Mouse (Mus musculus) small intestine, adult 10 weeks (tissue): ENCODE results near the gene Fbxl19. TPM values are rescaled to one million over a fixed set of nuclear protein-coding genes. Genes with fewer than 3 reads are reported as not detected.

Experiments
- polyA plus RNA-seq: library from polyadenylated mRNA; stranded (reverse); fragments of 350-450 nt; fragmentation: Illumina TruSeq; extraction: RNeasy Lipid Tissue Mini Kit (QIAGEN cat#74804); gene quantifications from one replicate; pipeline ENCODE4 v1.2.3, GENCODE M21; 2014; ENCODE audit warnings: low replicate concordance

Fbxl19 gene
- 0.11 TPM for polyA plus RNA-seq

GRCm38 (mm10) chr7:127744366-127745045, at the start of gene Fbxl19:
TSS of gene Fbxl19 (plus strand) at chr7:127744543.

GRCm38 (mm10) chr7:127708207-127709078, 35.9 kb upstream of the Fbxl19 start, which contains the start of gene Bcl7c:
TSS of gene Bcl7c (minus strand) at chr7:127708933.

GRCm38 (mm10) chr7:127712461-127713385, 31.6 kb upstream of the Fbxl19 start, which contains the start of gene Ctf1:
TSS of gene Ctf1 (plus strand) at chr7:127712736.

DNA sequence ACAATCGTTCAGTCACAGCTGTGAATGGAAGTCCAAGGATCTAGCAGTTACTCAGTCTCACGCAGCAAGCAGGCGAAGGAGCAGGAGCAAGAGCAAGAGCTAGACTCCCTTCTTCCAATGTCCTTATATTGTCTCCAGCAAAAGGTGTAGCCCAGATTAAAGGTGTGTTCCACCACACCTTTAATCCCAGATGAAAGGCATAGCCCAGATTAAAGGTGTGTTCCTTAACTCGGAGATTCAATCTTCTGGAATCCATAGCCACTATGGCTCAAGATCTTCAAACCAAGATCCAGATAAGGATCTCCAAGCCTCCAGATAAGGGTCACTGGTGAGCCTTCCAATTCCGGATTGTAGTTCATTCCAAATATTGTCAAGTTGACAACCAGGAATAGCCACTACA, 12.3 kb upstream of the Fbxl19 start, which contains the start of gene Ctf2:
Gene Ctf2 (minus strand): TSS at position 101 of the 400 bp plus-strand sequence.

GRCm38 (mm10) chr7:127769651-127770038, 25.3 kb downstream of the Fbxl19 start, which contains the start of gene Orai3:
TSS of gene Orai3 (plus strand) at chr7:127769815.

GRCm38 (mm10) chr7:127776426-127776825, 32.1 kb downstream of the Fbxl19 start, which contains the start of gene Setd1a:
TSS of gene Setd1a (plus strand) at chr7:127776670.

DNA sequence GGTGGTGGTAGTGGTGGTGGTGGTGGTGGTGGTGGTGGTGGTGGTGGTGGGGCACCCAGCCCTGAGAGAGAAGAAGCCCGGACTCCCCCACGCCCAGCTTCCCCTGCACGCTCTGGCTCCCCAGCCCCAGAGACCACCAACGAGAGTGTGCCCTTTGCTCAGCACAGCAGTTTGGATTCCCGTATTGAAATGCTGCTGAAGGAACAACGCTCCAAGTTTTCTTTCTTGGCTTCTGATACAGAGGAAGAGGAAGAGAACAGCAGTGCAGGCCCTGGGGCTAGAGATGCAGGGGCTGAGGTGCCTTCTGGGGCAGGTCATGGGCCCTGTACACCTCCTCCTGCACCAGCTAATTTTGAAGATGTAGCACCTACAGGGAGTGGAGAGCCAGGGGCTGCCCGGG, 41.0 kb downstream of the Fbxl19 start, which contains the start of gene Gm49388:
Gene Gm49388 (plus strand): TSS at position 301 of the 400 bp plus-strand sequence.

GRCm38 (mm10) chr7:127800435-127801009, 56.2 kb downstream of the Fbxl19 start, which contains the start of gene Hsd3b7:
TSS of gene Hsd3b7 (plus strand) at chr7:127800604.

Other genes with a start within 250 kb of the Fbxl19 start
- gene Srcap, start 232.6 kb upstream of the Fbxl19 start, polyA plus RNA-seq, result 4.5 TPM
- 5.1 TPM for gene Gm42715, start 225.0 kb upstream of the Fbxl19 start, polyA plus RNA-seq
- not detected for gene Tmem265, start 183.2 kb upstream of the Fbxl19 start, polyA plus RNA-seq
- 18.3 TPM for gene Phkg2, start 171.2 kb upstream of the Fbxl19 start, polyA plus RNA-seq
- not detected for gene Ccdc189, start 155.9 kb upstream of the Fbxl19 start, polyA plus RNA-seq
- gene Rnf40, start 155.8 kb upstream of the Fbxl19 start, polyA plus RNA-seq, result 0.82 TPM
- 4.8 TPM for gene Zfp629, start 128.7 kb upstream of the Fbxl19 start, polyA plus RNA-seq
- gene Bcl7c, start 35.6 kb upstream of the Fbxl19 start, polyA plus RNA-seq, result 1.2 TPM
- 0.74 TPM for gene Ctf1, start 31.8 kb upstream of the Fbxl19 start, polyA plus RNA-seq
- not detected for gene Ctf2, start 12.4 kb upstream of the Fbxl19 start, polyA plus RNA-seq
- 0.63 TPM for gene Orai3, start 25.3 kb downstream of the Fbxl19 start, polyA plus RNA-seq
- 3.5 TPM for gene Setd1a, start 32.1 kb downstream of the Fbxl19 start, polyA plus RNA-seq
- not detected for gene Gm49388, start 41.1 kb downstream of the Fbxl19 start, polyA plus RNA-seq
- gene Hsd3b7, start 56.1 kb downstream of the Fbxl19 start, polyA plus RNA-seq, result 14.6 TPM
- 11.9 TPM for gene Stx4a, start 79.8 kb downstream of the Fbxl19 start, polyA plus RNA-seq
- gene Stx1b, start 80.0 kb downstream of the Fbxl19 start, polyA plus RNA-seq, result 0.30 TPM
- gene Zfp646, start 131.7 kb downstream of the Fbxl19 start, polyA plus RNA-seq, result 4.9 TPM
- gene Zfp668, start 132.3 kb downstream of the Fbxl19 start, polyA plus RNA-seq, result 0.52 TPM
- gene Prss53, start 146.4 kb downstream of the Fbxl19 start, polyA plus RNA-seq, result not detected
- gene Gm21974, start 150.9 kb downstream of the Fbxl19 start, polyA plus RNA-seq, result not detected
- gene Vkorc1, start 151.1 kb downstream of the Fbxl19 start, polyA plus RNA-seq, result 24.9 TPM
- gene Bckdk, start 159.5 kb downstream of the Fbxl19 start, polyA plus RNA-seq, result 1.1 TPM
- 5.7 TPM for gene Kat8, start 168.0 kb downstream of the Fbxl19 start, polyA plus RNA-seq
- gene Prss8, start 185.6 kb downstream of the Fbxl19 start, polyA plus RNA-seq, result 0.26 TPM
- gene Prss36, start 202.2 kb downstream of the Fbxl19 start, polyA plus RNA-seq, result not detected
- gene Fus, start 222.9 kb downstream of the Fbxl19 start, polyA plus RNA-seq, result 567 TPM
- gene Pycard, start 249.3 kb downstream of the Fbxl19 start, polyA plus RNA-seq, result 89.0 TPM